Mouse (Mus musculus): ENCODE data around the gene Igfbp2.

The Igfbp2 gene

GRCm38 (mm10) chr1:72871697-72872411, 47.6 kb downstream of the Igfbp2 start:
- DNase-seq (ENCODE audit: low read depth, low spot score), result no peak

DNA sequence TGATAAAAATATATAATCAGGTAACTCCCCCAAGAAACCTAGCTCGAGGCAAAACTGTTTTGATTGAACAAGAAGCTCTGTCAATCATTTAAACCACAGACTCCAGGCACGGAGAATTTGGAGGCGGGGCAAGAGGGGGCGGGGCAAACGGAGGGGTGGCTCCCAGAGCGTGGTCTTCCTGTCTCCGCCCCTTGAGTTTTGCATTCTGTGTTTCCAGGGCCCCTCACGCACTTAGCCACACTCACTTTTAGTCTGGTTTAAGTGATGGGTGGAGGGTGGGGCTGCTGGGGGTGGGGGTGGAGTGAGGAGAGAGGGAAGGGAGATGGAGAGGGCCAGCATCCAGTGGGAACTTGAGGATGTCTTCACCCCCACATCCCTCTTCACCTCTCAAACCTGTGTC, 48.2 kb downstream of the Igfbp2 start:
- DNase-seq (ENCODE audit: low read depth, low spot score), result peak; percentile 75

- no peak for DNase-seq (ENCODE audit: low read depth, low spot score)
These were observed 48.8 kb downstream of the Igfbp2 start for GRCm38 (mm10) chr1:72873078-72873477.

- DNase-seq (ENCODE audit: low read depth, low spot score), result no peak
These were observed 49.4 kb downstream of the Igfbp2 start for GRCm38 (mm10) chr1:72873511-72874286.

DNA sequence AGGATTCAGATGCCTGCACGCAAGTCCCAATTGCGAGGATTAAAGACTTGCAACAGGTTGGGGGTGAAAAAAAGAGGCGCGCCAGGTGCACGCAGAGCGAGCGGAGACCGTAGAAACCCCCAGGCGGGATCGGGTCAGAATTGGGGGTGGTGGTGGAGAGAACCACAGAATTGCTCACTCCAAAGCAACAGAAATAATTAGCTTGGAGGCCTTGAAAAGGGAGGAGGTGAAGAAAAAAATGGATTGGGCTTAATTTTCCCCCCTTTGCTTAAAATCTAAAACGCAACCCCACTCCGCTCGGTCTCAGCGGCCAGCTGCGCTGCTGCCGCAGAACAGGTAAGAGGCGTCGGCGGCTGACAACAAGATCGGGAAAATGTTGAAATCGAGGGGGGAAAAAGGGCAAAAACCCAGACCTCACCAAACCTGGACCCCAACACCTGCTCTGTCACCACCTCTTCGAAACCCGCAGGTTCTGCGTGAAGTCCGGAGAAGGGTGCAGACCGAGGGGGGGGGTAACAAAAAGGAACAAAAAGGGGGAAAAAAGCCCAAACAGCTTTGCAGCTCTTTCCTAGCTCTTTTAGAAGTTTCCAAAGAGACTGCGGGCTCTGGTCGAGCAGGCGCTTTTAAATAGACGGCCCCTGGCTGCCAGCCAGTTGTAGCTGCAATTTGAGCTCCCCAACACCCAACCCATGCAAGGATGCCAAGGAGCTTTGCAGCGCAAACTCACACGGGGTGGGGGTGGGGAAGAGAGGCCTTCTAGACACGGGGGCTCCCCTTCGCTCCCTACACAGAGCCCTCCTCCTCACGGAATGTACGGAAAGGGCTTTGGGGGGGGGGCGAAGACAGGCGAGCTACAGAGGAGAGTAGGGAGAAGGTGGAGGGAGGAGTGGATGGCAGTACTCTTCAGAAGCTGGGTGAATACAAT, 50.2 kb downstream of the Igfbp2 start, which contains the start of gene Igfbp5:
Gene Igfbp5 (minus strand): TSS at position 598 of the 925 bp plus-strand sequence.
- DNase-seq (ENCODE audit: low read depth, low spot score), result peak; percentile 80

DNA sequence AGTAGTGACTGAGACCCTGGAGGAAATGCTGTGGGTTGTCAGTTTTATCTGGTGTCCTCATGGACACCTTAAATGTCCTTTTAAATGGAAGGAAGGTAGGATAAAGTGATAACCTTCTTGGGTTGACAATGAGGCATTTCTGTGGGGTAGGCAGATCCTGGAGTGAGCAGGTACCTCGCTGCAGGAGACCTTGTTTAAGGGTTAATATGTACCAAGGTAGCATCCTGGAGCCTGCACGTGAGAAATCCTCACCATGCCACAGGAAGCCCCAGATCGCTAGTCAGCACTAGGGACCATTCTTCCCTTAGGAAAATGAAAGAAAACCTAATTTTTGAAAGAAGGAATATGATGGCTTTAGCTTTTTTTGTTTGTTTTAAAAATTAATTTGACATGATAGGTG, 51.4 kb downstream of the Igfbp2 start:
- no peak for DNase-seq (ENCODE audit: low read depth, low spot score)

- DNase-seq (ENCODE audit: low read depth, low spot score), result no peak
These were observed 51.8 kb downstream of the Igfbp2 start for GRCm38 (mm10) chr1:72876111-72876510.

- peak; percentile 49 for DNase-seq (ENCODE audit: low read depth, low spot score)
These were observed 53.6 kb downstream of the Igfbp2 start for GRCm38 (mm10) chr1:72877892-72878291.

- no peak for DNase-seq (ENCODE audit: low read depth, low spot score)
These were observed 54.4 kb downstream of the Igfbp2 start for GRCm38 (mm10) chr1:72878473-72879318.

- no peak for DNase-seq (ENCODE audit: low read depth, low spot score)
These were observed 55.0 kb downstream of the Igfbp2 start for GRCm38 (mm10) chr1:72879319-72879634.

- DNase-seq (ENCODE audit: low read depth, low spot score), result no peak
These were observed 61.0 kb downstream of the Igfbp2 start for GRCm38 (mm10) chr1:72885111-72885818.

DNA sequence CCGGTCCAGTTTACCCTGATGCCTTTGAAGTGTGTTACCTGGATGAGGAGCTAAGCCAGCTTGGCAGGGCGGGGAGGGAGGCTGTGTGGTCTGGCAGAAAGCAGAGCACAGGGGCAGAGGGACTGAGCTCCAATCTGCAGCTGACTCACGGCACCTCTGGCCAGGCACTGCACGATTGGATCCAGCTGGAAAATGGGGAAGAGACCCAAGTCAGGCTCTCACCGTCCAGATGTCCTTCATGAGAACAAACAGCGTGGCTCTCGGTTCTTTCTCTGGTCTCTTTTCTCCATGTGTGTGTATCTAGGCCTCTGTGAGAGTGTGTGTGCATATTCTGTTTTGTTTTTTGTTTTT, 61.5 kb downstream of the Igfbp2 start:
- DNase-seq (ENCODE audit: low read depth, low spot score), result no peak

GRCm38 (mm10) chr1:72887910-72888309, 63.6 kb downstream of the Igfbp2 start:
- no peak for DNase-seq (ENCODE audit: low read depth, low spot score)

- DNase-seq (ENCODE audit: low read depth, low spot score), result no peak
These were observed 71.5 kb downstream of the Igfbp2 start for GRCm38 (mm10) chr1:72895821-72896220.

All from forelimb bud, embryonic 11.5 days (tissue).